Mouse (Mus musculus): Measurements from ENCODE around the gene R3hdm4. TPM values are rescaled to one million over a fixed set of nuclear protein-coding genes. Genes with fewer than 3 reads are reported as not detected.

R3hdm4 gene
- polyA plus RNA-seq, 1 experiment from 2014 or later, result 243 TPM

GRCm38 (mm10) chr10:79865801-79866295 is 55.2 kb downstream of the R3hdm4 start:
- H3K4me1 ChIP-seq (replicated peaks), result peaks cover 64% of the 10 kb centered on the region
- H3K27me3 ChIP-seq, result no peaks in the 10 kb centered on the region
- peaks cover 86% of the 10 kb centered on the region for H3K36me3 ChIP-seq
- H3K9me3 ChIP-seq, result no peaks in the 10 kb centered on the region
- H3K4me2 ChIP-seq, result no peak overlapping the region
- 72% methylated on average over 19 of the region's 19 CpGs for WGBS
- H3K9ac ChIP-seq, result peak overlapping the region; percentile 46; the same call in 1 of the 2 replicates
- peak overlapping the region; percentile 61 for H3K27ac ChIP-seq
- peak; percentile 5; the same call in 1 of the 2 replicates for ATAC-seq (ENCODE audit: low FRiP score)
- no peak overlapping the region for H3K4me3 ChIP-seq

- no peak overlapping the region for H3K4me3 ChIP-seq
- H3K9me3 ChIP-seq, result no peaks in the 10 kb centered on the region
- H3K4me2 ChIP-seq, result no peak overlapping the region
- ATAC-seq (ENCODE audit: low FRiP score), result no peak
- H3K27me3 ChIP-seq, result no peaks in the 10 kb centered on the region
- 70% methylated on average over 12 of the region's 12 CpGs for WGBS
- peaks cover 62% of the 10 kb centered on the region for H3K4me1 ChIP-seq (replicated peaks)
- H3K36me3 ChIP-seq, result peaks cover 88% of the 10 kb centered on the region
- 0 out of 2 replicates have a peak overlapping the region, but pooled peaks have one; percentile 46 for H3K9ac ChIP-seq
- peak overlapping the region; percentile 61 for H3K27ac ChIP-seq
These were observed 55.8 kb downstream of the R3hdm4 start for GRCm38 (mm10) chr10:79865189-79865601.

- H3K27me3 ChIP-seq, result no peaks in the 10 kb centered on the region
- H3K4me3 ChIP-seq, result no peak overlapping the region
- H3K27ac ChIP-seq, result peak overlapping the region; percentile 61
- H3K9ac ChIP-seq, result 0 out of 2 replicates have a peak overlapping the region, but pooled peaks have one; percentile 46
- H3K9me3 ChIP-seq, result no peaks in the 10 kb centered on the region
- 58% methylated on average over 10 of the region's 10 CpGs for WGBS
- peaks cover 88% of the 10 kb centered on the region for H3K36me3 ChIP-seq
- 0 out of 2 replicates have a peak, but pooled peaks have one; percentile 17 for ATAC-seq (ENCODE audit: low FRiP score)
- peaks cover 62% of the 10 kb centered on the region for H3K4me1 ChIP-seq (replicated peaks)
- no peak overlapping the region for H3K4me2 ChIP-seq
These were observed 56.4 kb downstream of the R3hdm4 start for GRCm38 (mm10) chr10:79864351-79865188.

GRCm38 (mm10) chr10:79862925-79863324 is 58.1 kb downstream of the R3hdm4 start:
- peaks cover 69% of the 10 kb centered on the region for H3K4me1 ChIP-seq (replicated peaks)
- H3K27me3 ChIP-seq, result no peaks in the 10 kb centered on the region
- no peak overlapping the region for H3K4me2 ChIP-seq
- ATAC-seq (ENCODE audit: low FRiP score), result no peak
- H3K36me3 ChIP-seq, result peaks cover 88% of the 10 kb centered on the region
- H3K4me3 ChIP-seq, result no peak overlapping the region
- no peak overlapping the region for H3K9ac ChIP-seq
- WGBS, result 78% methylated on average over 10 of the region's 10 CpGs
- no peaks in the 10 kb centered on the region for H3K9me3 ChIP-seq
- 0 out of 2 replicates have a peak overlapping the region, but pooled peaks have one; percentile 46 for H3K27ac ChIP-seq

GRCm38 (mm10) chr10:79862049-79862788 is 58.8 kb downstream of the R3hdm4 start:
- H3K4me2 ChIP-seq, result no peak overlapping the region
- H3K27me3 ChIP-seq, result no peaks in the 10 kb centered on the region
- WGBS, result 79% methylated on average over 23 of the region's 23 CpGs
- H3K27ac ChIP-seq, result peak overlapping the region; percentile 46
- peaks cover 72% of the 10 kb centered on the region for H3K4me1 ChIP-seq (replicated peaks)
- H3K9me3 ChIP-seq, result no peaks in the 10 kb centered on the region
- no peak for ATAC-seq (ENCODE audit: low FRiP score)
- H3K9ac ChIP-seq, result peak overlapping the region; percentile 2; the same call in 1 of the 2 replicates
- no peak overlapping the region for H3K4me3 ChIP-seq
- H3K36me3 ChIP-seq, result peaks cover 92% of the 10 kb centered on the region

- Histone ChIP-seq H3K9ac (no peak overlapping the region), H3K4me1 (replicated peaks) (peaks cover 72% of the 10 kb centered on the region), H3K36me3 (peaks cover 90% of the 10 kb centered on the region), H3K4me2 (no peak overlapping the region), H3K9me3 (no peaks in the 10 kb centered on the region), H3K4me3 (no peak overlapping the region), H3K27ac (peak overlapping the region; percentile 30), H3K27me3 (no peaks in the 10 kb centered on the region)
- no peak for ATAC-seq (ENCODE audit: low FRiP score)
- 80% methylated on average over 25 of the region's 25 CpGs for WGBS
These were observed 59.6 kb downstream of the R3hdm4 start for GRCm38 (mm10) chr10:79861230-79862048.

- Histone ChIP-seq H3K9me3 (no peaks in the 10 kb centered on the region), H3K27me3 (no peaks in the 10 kb centered on the region), H3K4me1 (replicated peaks) (peaks cover 73% of the 10 kb centered on the region), H3K4me2 (no peak overlapping the region), H3K27ac (peak overlapping the region; percentile 30; the same call in 1 of the 2 replicates), H3K9ac (peak overlapping the region; percentile 24; the same call in 1 of the 2 replicates), H3K4me3 (no peak overlapping the region), H3K36me3 (peaks cover 81% of the 10 kb centered on the region)
- WGBS, result 94% methylated on average over 26 of the region's 26 CpGs
- ATAC-seq (ENCODE audit: low FRiP score), result no peak
These were observed 60.7 kb downstream of the R3hdm4 start for GRCm38 (mm10) chr10:79860079-79860911.

Small RNA genes within 50 kb of the gene (microRNA-seq; reads per million reads assigned to microRNA genes)
- not detected for gene Mir6910

Other genes with a start within 250 kb of the R3hdm4 start
- gene Cdc34, start 239.0 kb downstream of the R3hdm4 start, polyA plus RNA-seq (2015; fragmentation: Nextera tagmentation; extraction: Ambion mirVana), result 92.7 and 100 TPM in 2 replicates
- 1.1 and 1.4 TPM in 2 replicates for gene Gzmm, start 232.2 kb downstream of the R3hdm4 start, polyA plus RNA-seq (2015; fragmentation: Nextera tagmentation; extraction: Ambion mirVana)
- 690 and 717 TPM in 2 replicates for gene Bsg, start 216.7 kb downstream of the R3hdm4 start, polyA plus RNA-seq (2015; fragmentation: Nextera tagmentation; extraction: Ambion mirVana)
- gene Hcn2, start 204.6 kb downstream of the R3hdm4 start, polyA plus RNA-seq (2015; fragmentation: Nextera tagmentation; extraction: Ambion mirVana), result 0.43 and 0.64 TPM in 2 replicates
- gene Polrmt, start 174.6 kb downstream of the R3hdm4 start, polyA plus RNA-seq (2015; fragmentation: Nextera tagmentation; extraction: Ambion mirVana), result 37.1 and 42.4 TPM in 2 replicates
- gene Fgf22, start 166.1 kb downstream of the R3hdm4 start, polyA plus RNA-seq (2015; fragmentation: Nextera tagmentation; extraction: Ambion mirVana), result 1.00 and 2.1 TPM in 2 replicates
- 87.9 and 90.7 TPM in 2 replicates for gene Rnf126, start 154.3 kb downstream of the R3hdm4 start, polyA plus RNA-seq (2015; fragmentation: Nextera tagmentation; extraction: Ambion mirVana)
- 1.3 and 1.4 TPM in 2 replicates for gene Fstl3, start 143.9 kb downstream of the R3hdm4 start, polyA plus RNA-seq (2015; fragmentation: Nextera tagmentation; extraction: Ambion mirVana)
- 0.18 TPM in 1 of 2 replicates, not detected in the other for gene Prss57, start 130.2 kb downstream of the R3hdm4 start, polyA plus RNA-seq (2015; fragmentation: Nextera tagmentation; extraction: Ambion mirVana)
- gene Palm, start 127.6 kb downstream of the R3hdm4 start, polyA plus RNA-seq (2015; fragmentation: Nextera tagmentation; extraction: Ambion mirVana), result 240 and 252 TPM in 2 replicates
- gene Misp, start 100.2 kb downstream of the R3hdm4 start, polyA plus RNA-seq (2015; fragmentation: Nextera tagmentation; extraction: Ambion mirVana), result 0.84 and 1.0 TPM in 2 replicates
- 84.7 and 86.0 TPM in 2 replicates for gene Ptbp1, start 66.8 kb downstream of the R3hdm4 start, polyA plus RNA-seq (2015; fragmentation: Nextera tagmentation; extraction: Ambion mirVana)
- gene Prtn3, start 46.7 kb downstream of the R3hdm4 start, polyA plus RNA-seq (2015; fragmentation: Nextera tagmentation; extraction: Ambion mirVana), result 13.9 and 15.6 TPM in 2 replicates
- gene Plppr3, start 46.6 kb downstream of the R3hdm4 start, polyA plus RNA-seq (2015; fragmentation: Nextera tagmentation; extraction: Ambion mirVana), result 396 and 407 TPM in 2 replicates
- gene Elane, start 35.0 kb downstream of the R3hdm4 start, polyA plus RNA-seq (2015; fragmentation: Nextera tagmentation; extraction: Ambion mirVana), result 0.34 TPM in 1 of 2 replicates, not detected in the other
- gene Cfd, start 30.4 kb downstream of the R3hdm4 start, polyA plus RNA-seq (2015; fragmentation: Nextera tagmentation; extraction: Ambion mirVana), result not detected in 2 replicates
- 55.3 and 58.3 TPM in 2 replicates for gene Med16, start 12.3 kb downstream of the R3hdm4 start, polyA plus RNA-seq (2015; fragmentation: Nextera tagmentation; extraction: Ambion mirVana)
- 20.6 and 22.0 TPM in 2 replicates for gene Gm26602, start 10.4 kb downstream of the R3hdm4 start, polyA plus RNA-seq (2015; fragmentation: Nextera tagmentation; extraction: Ambion mirVana)
- 2.1 and 2.3 TPM in 2 replicates for gene Kiss1r, start 4.2 kb downstream of the R3hdm4 start, polyA plus RNA-seq (2015; fragmentation: Nextera tagmentation; extraction: Ambion mirVana)
- 3.5 and 4.0 TPM in 2 replicates for gene Arid3a, start 5.8 kb upstream of the R3hdm4 start, polyA plus RNA-seq (2015; fragmentation: Nextera tagmentation; extraction: Ambion mirVana)
- gene Wdr18, start 38.9 kb upstream of the R3hdm4 start, polyA plus RNA-seq (2015; fragmentation: Nextera tagmentation; extraction: Ambion mirVana), result 77.4 and 77.9 TPM in 2 replicates
- 0.61 and 0.65 TPM in 2 replicates for gene Grin3b, start 49.5 kb upstream of the R3hdm4 start, polyA plus RNA-seq (2015; fragmentation: Nextera tagmentation; extraction: Ambion mirVana)
- 16.0 and 16.3 TPM in 2 replicates for gene Tmem259, start 63.1 kb upstream of the R3hdm4 start, polyA plus RNA-seq (2015; fragmentation: Nextera tagmentation; extraction: Ambion mirVana)
- gene Cnn2, start 67.4 kb upstream of the R3hdm4 start, polyA plus RNA-seq (2015; fragmentation: Nextera tagmentation; extraction: Ambion mirVana), result 43.7 and 53.1 TPM in 2 replicates
- 5.2 and 6.1 TPM in 2 replicates for gene Abca7, start 75.3 kb upstream of the R3hdm4 start, polyA plus RNA-seq (2015; fragmentation: Nextera tagmentation; extraction: Ambion mirVana)
- gene Arhgap45, start 95.4 kb upstream of the R3hdm4 start, polyA plus RNA-seq (2015; fragmentation: Nextera tagmentation; extraction: Ambion mirVana), result 2.5 and 2.8 TPM in 2 replicates
- gene Polr2e, start 118.6 kb upstream of the R3hdm4 start, polyA plus RNA-seq (2015; fragmentation: Nextera tagmentation; extraction: Ambion mirVana), result 150 and 154 TPM in 2 replicates
- gene Gpx4, start 126.0 kb upstream of the R3hdm4 start, polyA plus RNA-seq (2015; fragmentation: Nextera tagmentation; extraction: Ambion mirVana), result 509 and 531 TPM in 2 replicates
- gene Sbno2, start 184.4 kb upstream of the R3hdm4 start, polyA plus RNA-seq (2015; fragmentation: Nextera tagmentation; extraction: Ambion mirVana), result 13.6 and 14.4 TPM in 2 replicates
- gene Stk11, start 194.6 kb upstream of the R3hdm4 start, polyA plus RNA-seq (2015; fragmentation: Nextera tagmentation; extraction: Ambion mirVana), result 16.3 and 18.2 TPM in 2 replicates
- gene Atp5d, start 217.4 kb upstream of the R3hdm4 start, polyA plus RNA-seq (2015; fragmentation: Nextera tagmentation; extraction: Ambion mirVana), result 434 and 449 TPM in 2 replicates
- 57.4 and 59.2 TPM in 2 replicates for gene Cbarp, start 219.6 kb upstream of the R3hdm4 start, polyA plus RNA-seq (2015; fragmentation: Nextera tagmentation; extraction: Ambion mirVana)
- gene Midn, start 227.1 kb upstream of the R3hdm4 start, polyA plus RNA-seq (2015; fragmentation: Nextera tagmentation; extraction: Ambion mirVana), result 32.4 and 34.7 TPM in 2 replicates
- 364 and 409 TPM in 2 replicates for gene Cirbp, start 244.8 kb upstream of the R3hdm4 start, polyA plus RNA-seq (2015; fragmentation: Nextera tagmentation; extraction: Ambion mirVana)